Mouse (Mus musculus): ENCODE measurements around the gene Cpne2. TPM values are rescaled to one million over a fixed set of nuclear protein-coding genes. Genes with fewer than 3 reads are reported as not detected.

The Cpne2 gene
- total and polyA plus RNA-seq, 3 experiments: 12.7 to 118 (median 29.3) TPM

- TF ChIP-seq RCOR1 (conservative IDR thresholded peaks at IDR 0.05; ENCODE audit: low read depth, low read length) (no peak), RAD21 (IDR thresholded peaks at IDR 0.05; ENCODE audit: low read depth, low read length) (no peak), ZNF384 (IDR thresholded peaks at IDR 0.05; ENCODE audit: low read depth, low read length) (no peak), JUND (conservative IDR thresholded peaks at IDR 0.05; ENCODE audit: low read depth, low read length) (no peak), UBTF (IDR thresholded peaks at IDR 0.05; ENCODE audit: low read depth, low read length) (no peak), MAFK (IDR thresholded peaks at IDR 0.05; ENCODE audit: insufficient replicate concordance, low read length) (no peak), ZKSCAN1 (IDR thresholded peaks at IDR 0.05; ENCODE audit: borderline replicate concordance, low read depth, low read length) (no peak), SIN3A (IDR thresholded peaks at IDR 0.05; ENCODE audit: low read length) (no peak), EP300 (IDR thresholded peaks at IDR 0.05; ENCODE audit: low read length) (no peak), POLR2A (IDR thresholded peaks at IDR 0.05; ENCODE audit: low read depth, low read length) (no peak), E2F4 (IDR thresholded peaks at IDR 0.05; ENCODE audit: insufficient replicate concordance, low read depth, low read length) (no peak), TCF12 (IDR thresholded peaks at IDR 0.05; ENCODE audit: low read depth, low read length) (no peak), CTCF (conservative IDR thresholded peaks at IDR 0.05 in 1 of 2, IDR thresholded peaks at IDR 0.05 in 1 of 2; ENCODE audit: low read depth in 2 of 2, low read length in 2 of 2) (no peak), NELFE (IDR thresholded peaks at IDR 0.05; ENCODE audit: low read depth, low read length) (no peak), MAX (IDR thresholded peaks at IDR 0.05; ENCODE audit: low read length) (no peak), MXI1 (IDR thresholded peaks at IDR 0.05; ENCODE audit: low read depth, low read length) (no peak), JUN (IDR thresholded peaks at IDR 0.05; ENCODE audit: insufficient read depth, low read depth, low read length) (no peak), MYC (IDR thresholded peaks at IDR 0.05; ENCODE audit: low read depth, low read length) (no peak), USF1 (IDR thresholded peaks at IDR 0.05; ENCODE audit: low read depth, low read length) (no peak), NRF1 (IDR thresholded peaks at IDR 0.05; ENCODE audit: low read depth, low read length) (no peak)
- DNase-seq (ENCODE audit: extremely low read depth): peak; percentile 8
- peak overlapping the region; percentile 82 to 99 (median 93) for H3K4me3 ChIP-seq (replicated peaks in 1 of 3; ENCODE audit: low read depth in 2 of 3, low read length in 2 of 3, poor library complexity in 1 of 3)
- H3K9me3 ChIP-seq (replicated peaks; ENCODE audit: low read length): no peaks in the 10 kb centered on the region
- H3K79me2 ChIP-seq (replicated peaks; ENCODE audit: control insufficient read depth, extremely low read depth, insufficient read depth, poor library complexity, severe bottlenecking): peaks cover 47% of the 10 kb centered on the region
- peaks cover 0 to 24% of the 10 kb centered on the region in 2 experiments; a peak in 2 of 4 replicates for H3K4me1 ChIP-seq (ENCODE audit: control insufficient read depth in 1 of 2, insufficient read depth in 2 of 2)
- peaks cover 0 to 21% of the 10 kb centered on the region in 2 experiments for H3K36me3 ChIP-seq (replicated peaks in 1 of 2; ENCODE audit: control insufficient read depth in 1 of 2, insufficient read depth in 1 of 2, low read length in 1 of 2)
- no peak overlapping the region for H3K27ac ChIP-seq (ENCODE audit: insufficient read depth, low read depth)
- H3K4me2 ChIP-seq (ENCODE audit: insufficient read depth, low read depth, poor library complexity, severe bottlenecking): peak overlapping the region; percentile 99
- no peaks in the 10 kb centered on the region for H3K27me3 ChIP-seq (replicated peaks)
- dilution Hi-C loops (cut with MboI; ENCODE audit: extremely low pct_ligation_motif_present, extremely low pct_unique_long_range_greater_than_20kb, low sequenced_read_pairs) (no loop called here), in situ Hi-C loops (cut with MboI; ENCODE audit: low pct_ligation_motif_present, low pct_unique_long_range_greater_than_20kb, low sequenced_read_pairs) (no loop called here)
- peak overlapping the region; percentile 81 for H3K9ac ChIP-seq (ENCODE audit: insufficient read depth, low read depth)
Observed at GRCm38 (mm10) chr8:94600478-94600877, 67.7 kb downstream of the Cpne2 start.

DNA sequence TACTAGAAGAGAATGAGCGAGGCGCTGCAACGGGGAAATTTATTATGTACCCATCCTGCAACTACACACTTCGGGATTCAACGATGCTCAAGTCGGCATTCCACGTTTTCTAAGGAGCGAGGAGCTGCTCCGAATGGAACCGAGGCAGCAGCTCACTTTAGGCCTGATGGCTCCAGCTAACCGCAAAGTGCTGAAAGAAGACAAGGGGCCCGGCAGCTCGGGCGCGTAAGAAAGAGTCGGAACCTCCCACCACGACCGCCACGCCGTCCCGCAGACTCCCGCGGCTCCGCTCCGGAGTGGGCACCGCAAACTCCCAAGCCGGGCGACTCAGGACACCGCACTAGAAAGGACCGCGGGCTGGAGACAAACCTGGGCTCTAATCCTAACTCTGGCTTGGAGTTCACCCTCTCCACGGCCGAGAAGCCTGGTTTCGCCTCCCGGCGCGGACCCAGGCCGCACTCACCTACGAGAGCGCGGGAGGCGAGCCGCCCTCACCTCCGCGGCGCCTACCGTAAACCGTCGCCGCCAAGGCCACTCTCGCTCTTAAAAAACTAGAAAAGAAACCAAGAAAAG, 68.3 kb downstream of the Cpne2 start:
- H3K9ac ChIP-seq (ENCODE audit: insufficient read depth, low read depth): peak overlapping the region; percentile 81
- peak overlapping the region; percentile 99 for H3K4me2 ChIP-seq (ENCODE audit: insufficient read depth, low read depth, poor library complexity, severe bottlenecking)
- H3K27ac ChIP-seq (ENCODE audit: insufficient read depth, low read depth): 0 out of 2 replicates have a peak overlapping the region, but pooled peaks have one; percentile 5
- H3K4me3 ChIP-seq (replicated peaks in 1 of 3; ENCODE audit: low read depth in 2 of 3, low read length in 2 of 3, poor library complexity in 1 of 3): peak overlapping the region; percentile 82 to 99 (median 93)
- no peaks in the 10 kb centered on the region for H3K9me3 ChIP-seq (replicated peaks; ENCODE audit: low read length)
- peak; percentile 7 for DNase-seq (ENCODE audit: extremely low read depth)
- dilution Hi-C loops (cut with MboI; ENCODE audit: extremely low pct_ligation_motif_present, extremely low pct_unique_long_range_greater_than_20kb, low sequenced_read_pairs) (no loop called here), in situ Hi-C loops (cut with MboI; ENCODE audit: low pct_ligation_motif_present, low pct_unique_long_range_greater_than_20kb, low sequenced_read_pairs) (no loop called here)
- peaks cover 50% of the 10 kb centered on the region for H3K79me2 ChIP-seq (replicated peaks; ENCODE audit: control insufficient read depth, extremely low read depth, insufficient read depth, poor library complexity, severe bottlenecking)
- TF ChIP-seq MYC (IDR thresholded peaks at IDR 0.05; ENCODE audit: low read depth, low read length) (no peak), MXI1 (IDR thresholded peaks at IDR 0.05; ENCODE audit: low read depth, low read length) (no peak), SMC3 (IDR thresholded peaks at IDR 0.05; ENCODE audit: low read depth, low read length) (no peak), MAX (IDR thresholded peaks at IDR 0.05; ENCODE audit: low read length) (no peak), ETS1 (conservative IDR thresholded peaks at IDR 0.05; ENCODE audit: low read depth, low read length) (no peak), NELFE (IDR thresholded peaks at IDR 0.05; ENCODE audit: low read depth, low read length) (no peak), TCF12 (IDR thresholded peaks at IDR 0.05; ENCODE audit: low read depth, low read length) (no peak), CHD2 (IDR thresholded peaks at IDR 0.05; ENCODE audit: low read length) (no peak), E2F4 (IDR thresholded peaks at IDR 0.05; ENCODE audit: insufficient replicate concordance, low read depth, low read length) (no peak), NRF1 (IDR thresholded peaks at IDR 0.05; ENCODE audit: low read depth, low read length) (no peak), JUND (conservative IDR thresholded peaks at IDR 0.05; ENCODE audit: low read depth, low read length) (no peak)
- H3K4me1 ChIP-seq (ENCODE audit: control insufficient read depth in 1 of 2, insufficient read depth in 2 of 2): peaks cover 0 to 24% of the 10 kb centered on the region in 2 experiments; a peak in 2 of 4 replicates
- H3K36me3 ChIP-seq (replicated peaks in 1 of 2; ENCODE audit: control insufficient read depth in 1 of 2, insufficient read depth in 1 of 2, low read length in 1 of 2): peaks cover 0 to 14% of the 10 kb centered on the region in 2 experiments
- no peaks in the 10 kb centered on the region for H3K27me3 ChIP-seq (replicated peaks)
